Mouse (Mus musculus) frontal cortex, postnatal 36 days (tissue): ENCODE results near the gene Psmg4.

Source experiments
- DNase-seq, 2 experiments: peaks; one replicate each; pipeline ENCODE4 v3.0.0; 2022; ENCODE audit warnings: low spot score in 2 of 2

The Psmg4 gene

DNA sequence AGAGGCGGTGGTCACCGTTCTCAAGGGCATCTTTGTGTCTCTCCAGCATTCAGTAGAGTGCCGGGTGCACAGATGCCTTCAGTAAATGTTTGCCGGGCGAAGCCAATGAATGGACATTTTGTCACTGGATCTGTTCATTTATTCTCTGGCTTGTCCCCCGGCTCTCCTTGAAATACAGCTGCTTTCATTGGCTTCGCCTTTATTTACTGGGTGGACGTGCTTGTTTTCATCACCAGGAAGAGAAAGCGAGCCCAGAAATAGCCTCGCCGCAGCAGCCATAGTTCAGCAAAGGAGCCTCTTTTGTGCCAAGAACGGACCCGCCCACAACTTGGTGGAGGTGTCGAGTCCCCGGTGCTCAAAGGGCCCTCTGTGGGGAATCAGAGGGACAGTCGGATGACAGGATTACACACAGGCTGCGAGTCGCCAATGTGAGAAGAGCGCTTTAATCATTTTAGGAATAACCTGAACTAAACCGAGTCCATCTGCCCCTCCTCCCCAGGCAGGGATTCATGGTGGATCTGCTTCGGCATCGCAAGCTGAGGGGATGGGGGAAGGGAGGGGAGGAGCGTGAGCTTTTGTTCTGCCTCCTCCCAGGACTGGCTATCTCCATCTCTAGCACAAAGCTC is 13.9 kb upstream of the Psmg4 start:
- peak; percentile 73 to 77 for DNase-seq

DNA sequence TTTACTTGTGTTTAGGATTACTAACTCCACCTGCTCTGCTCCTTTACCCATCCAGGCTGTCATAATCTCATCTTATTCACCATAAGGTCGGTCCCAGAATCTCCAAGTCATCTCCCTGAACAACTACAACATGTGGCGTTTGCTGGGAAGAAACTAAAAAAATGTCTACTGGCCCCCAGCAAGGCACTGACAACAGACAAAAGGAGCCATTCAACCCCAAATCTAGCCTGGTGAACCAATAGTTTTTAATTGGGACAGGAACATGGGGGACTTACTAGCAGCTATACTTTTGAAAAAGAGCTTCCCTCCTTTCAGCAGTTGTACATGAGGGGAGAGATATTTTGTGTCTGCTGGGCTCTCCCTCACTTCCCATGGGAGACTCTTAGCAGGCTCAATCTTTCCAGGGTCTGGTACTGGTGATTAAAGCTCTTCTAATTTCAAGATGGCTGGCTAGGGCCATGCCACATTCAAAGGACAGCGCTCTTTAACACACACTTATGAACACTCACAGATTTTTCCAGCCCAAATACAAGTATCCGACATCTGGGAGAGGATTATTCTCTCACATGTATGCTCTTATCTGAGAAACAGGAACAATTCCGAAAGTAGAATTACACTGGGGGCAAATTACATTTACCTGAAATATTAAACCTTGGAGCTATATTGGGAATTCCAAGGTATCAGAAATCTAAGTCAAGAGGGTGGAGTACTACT is 13.1 kb upstream of the Psmg4 start:
- no peak for DNase-seq

DNA sequence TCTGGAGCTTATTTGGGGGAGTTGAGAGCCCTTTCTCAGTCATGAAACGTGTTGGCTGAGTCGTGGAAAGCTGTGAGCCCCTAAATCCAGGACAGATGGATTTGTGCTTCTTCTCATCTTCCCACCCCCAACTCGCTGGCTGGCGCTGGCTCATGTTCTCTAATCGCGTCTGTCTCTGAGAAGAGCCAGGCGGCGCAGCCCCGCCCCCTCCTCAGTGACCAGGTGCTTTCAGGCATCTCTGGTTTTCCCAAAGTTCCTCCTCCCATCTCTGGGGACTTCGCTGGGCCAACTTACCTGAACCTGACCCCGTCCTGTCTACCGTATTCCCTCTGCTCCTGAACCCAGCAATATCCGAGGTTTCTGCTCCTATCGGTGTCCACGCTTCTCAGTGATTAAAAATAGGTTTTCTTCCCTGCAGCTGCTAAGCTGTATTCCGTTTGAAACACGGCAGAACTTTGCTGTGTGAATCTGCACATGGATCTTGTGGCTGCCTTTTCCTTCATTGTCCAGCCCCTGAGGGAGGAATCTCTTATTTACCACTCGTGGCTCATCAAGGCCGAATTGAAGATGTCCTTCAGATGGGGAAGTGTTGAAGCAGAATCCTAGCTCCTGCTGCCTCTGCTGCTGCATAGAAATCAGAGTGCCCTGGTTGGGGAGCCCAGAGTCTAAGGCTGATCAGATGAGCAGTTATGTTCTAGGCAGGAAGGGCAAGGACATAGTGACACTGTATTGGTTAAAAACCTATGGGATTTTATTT is 12.3 kb upstream of the Psmg4 start:
- peak; percentile 58 to 63 for DNase-seq

- no peak for DNase-seq
Observed at GRCm38 (mm10) chr13:34151425-34151824, 11.3 kb upstream of the Psmg4 start.

GRCm38 (mm10) chr13:34152695-34153094 is 10.1 kb upstream of the Psmg4 start:
- DNase-seq = no peak

- DNase-seq = peak in 1 of 2 experiments; percentile 29
Observed at GRCm38 (mm10) chr13:34153254-34154011, 9.3 kb upstream of the Psmg4 start.

GRCm38 (mm10) chr13:34154217-34154930 is 8.4 kb upstream of the Psmg4 start:
- peak; percentile 67 to 86 for DNase-seq

DNA sequence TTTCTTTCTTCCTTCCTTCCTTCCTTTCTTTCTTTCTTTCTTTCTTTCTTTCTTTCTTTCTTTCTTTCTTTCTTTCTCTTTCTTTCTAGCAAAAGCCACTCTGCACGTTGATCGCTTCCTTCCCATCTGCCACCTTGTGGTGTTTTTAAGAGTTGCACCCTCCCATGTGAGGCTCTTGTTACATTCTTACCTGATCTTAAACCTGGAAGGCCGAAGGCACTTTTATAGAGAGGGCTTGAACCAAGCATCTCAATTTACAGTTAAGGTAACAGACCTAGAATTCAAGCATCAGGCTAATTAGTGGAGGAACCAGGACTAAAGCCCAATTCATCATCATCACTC is 7.9 kb upstream of the Psmg4 start:
- peak; percentile 61 to 78 for DNase-seq

DNA sequence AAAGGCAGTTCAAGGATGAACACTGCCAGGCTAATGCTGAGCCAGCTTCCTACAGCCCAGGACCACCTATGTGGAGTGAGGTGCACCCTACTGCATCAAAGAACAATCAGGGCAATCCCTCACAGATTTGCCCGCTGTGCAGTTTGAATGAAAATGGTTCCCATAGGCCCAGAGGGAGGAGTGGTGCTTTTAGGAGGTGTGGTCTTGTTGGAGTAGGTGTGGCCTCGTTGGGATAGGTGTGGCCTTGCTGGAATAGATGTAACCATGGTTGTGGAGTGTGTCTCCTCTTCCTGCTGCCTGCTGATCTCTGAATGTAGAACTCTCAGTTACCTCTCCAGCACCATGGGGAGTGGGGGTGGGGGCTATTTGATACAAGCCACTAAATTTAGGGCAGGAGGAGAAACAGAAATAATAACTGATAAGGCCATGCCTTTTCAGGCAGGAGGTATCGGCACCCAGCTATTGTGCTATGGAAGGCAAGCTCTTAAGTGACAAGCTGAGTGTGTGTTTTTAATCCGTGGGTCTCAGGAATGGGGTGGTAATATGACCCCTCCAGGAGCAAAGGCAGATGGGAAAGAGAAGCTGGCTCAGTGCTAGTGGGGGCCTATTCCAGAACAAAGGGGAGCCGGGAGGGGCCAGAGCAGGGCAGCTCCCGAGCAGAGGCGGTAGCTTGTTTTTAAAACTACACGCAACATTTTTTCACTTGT is 6.5 kb upstream of the Psmg4 start:
- DNase-seq = no peak

GRCm38 (mm10) chr13:34156840-34157185 is 6.0 kb upstream of the Psmg4 start:
- no peak for DNase-seq

GRCm38 (mm10) chr13:34157596-34158157 is 5.1 kb upstream of the Psmg4 start:
- no peak for DNase-seq

GRCm38 (mm10) chr13:34159926-34160325 is 2.8 kb upstream of the Psmg4 start:
- DNase-seq = no peak

DNA sequence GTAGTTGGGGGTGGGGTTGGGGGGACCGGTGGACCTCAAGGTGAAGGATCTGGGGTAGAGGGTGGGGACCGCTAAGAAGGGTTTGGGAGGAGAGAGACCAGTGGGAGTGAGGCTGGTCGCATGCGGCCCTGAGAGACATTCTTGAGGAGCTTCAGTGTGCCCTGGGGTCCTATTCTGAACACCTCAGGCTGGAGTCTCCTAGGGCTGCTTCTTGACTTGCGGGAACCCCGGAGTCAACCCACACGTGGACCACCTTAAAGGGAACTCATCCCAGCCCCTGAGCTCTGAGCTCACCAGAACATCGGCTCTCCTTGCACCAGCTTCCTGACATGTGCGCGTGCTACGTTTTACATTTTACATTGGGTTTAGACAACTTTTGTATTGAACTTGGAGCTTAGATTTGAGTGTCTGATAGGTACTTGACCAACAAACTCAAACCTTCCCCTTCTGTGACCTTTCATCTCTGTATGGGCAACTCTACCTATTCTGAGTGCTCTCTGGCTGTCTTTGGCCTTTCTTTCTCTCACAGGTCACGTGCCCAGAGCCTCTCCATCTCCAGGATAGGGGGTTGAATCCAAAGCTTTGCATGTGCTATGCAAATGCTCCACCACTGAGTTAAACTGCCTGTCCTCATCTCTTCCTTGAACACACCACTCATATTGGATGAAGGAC is 676 bp downstream of the Psmg4 start:
- no peak for DNase-seq

DNA sequence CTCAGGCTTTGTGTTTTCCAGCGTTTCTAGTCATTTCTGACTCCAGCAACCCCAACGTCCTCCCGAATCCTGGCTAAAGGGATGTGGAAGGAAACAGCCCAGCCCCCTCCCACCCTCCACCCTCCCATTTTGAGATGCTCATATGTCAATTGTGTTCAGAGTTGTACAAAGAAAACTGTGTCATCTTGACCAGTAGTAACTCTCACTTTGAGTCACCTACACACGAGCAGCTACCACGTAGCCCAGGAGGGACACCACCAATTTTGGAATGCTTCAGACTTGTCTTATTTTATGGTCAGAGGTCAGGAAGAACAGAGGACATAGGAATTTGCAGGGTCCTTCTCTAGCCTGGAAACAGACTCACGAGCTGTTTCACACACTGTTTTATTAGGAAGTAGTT is 11.3 kb downstream of the Psmg4 start:
- DNase-seq = no peak

GRCm38 (mm10) chr13:34181624-34182023 is 18.9 kb downstream of the Psmg4 start:
- no peak for DNase-seq

GRCm38 (mm10) chr13:34185371-34185770 is 22.6 kb downstream of the Psmg4 start:
- no peak for DNase-seq

DNA sequence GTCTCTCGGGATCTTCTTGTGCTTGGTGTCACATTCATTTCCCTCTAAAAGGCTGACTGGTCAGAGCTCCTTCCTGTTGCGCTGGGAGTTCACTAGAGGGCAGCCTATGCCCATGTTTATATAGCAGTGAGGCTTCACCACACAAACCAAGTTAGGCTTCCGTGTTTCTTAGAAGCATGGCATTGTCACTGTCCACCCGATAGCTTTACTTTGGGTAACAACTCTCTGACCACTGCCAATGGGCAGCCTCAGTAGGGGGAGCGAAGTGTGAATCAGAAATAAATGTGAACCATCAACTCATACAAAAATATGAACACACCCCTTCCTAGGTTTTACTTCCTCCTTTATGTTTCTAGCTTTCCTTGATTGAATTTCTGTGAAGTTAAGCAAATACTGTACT is 24.8 kb downstream of the Psmg4 start:
- peak; percentile 61 to 69 for DNase-seq

DNA sequence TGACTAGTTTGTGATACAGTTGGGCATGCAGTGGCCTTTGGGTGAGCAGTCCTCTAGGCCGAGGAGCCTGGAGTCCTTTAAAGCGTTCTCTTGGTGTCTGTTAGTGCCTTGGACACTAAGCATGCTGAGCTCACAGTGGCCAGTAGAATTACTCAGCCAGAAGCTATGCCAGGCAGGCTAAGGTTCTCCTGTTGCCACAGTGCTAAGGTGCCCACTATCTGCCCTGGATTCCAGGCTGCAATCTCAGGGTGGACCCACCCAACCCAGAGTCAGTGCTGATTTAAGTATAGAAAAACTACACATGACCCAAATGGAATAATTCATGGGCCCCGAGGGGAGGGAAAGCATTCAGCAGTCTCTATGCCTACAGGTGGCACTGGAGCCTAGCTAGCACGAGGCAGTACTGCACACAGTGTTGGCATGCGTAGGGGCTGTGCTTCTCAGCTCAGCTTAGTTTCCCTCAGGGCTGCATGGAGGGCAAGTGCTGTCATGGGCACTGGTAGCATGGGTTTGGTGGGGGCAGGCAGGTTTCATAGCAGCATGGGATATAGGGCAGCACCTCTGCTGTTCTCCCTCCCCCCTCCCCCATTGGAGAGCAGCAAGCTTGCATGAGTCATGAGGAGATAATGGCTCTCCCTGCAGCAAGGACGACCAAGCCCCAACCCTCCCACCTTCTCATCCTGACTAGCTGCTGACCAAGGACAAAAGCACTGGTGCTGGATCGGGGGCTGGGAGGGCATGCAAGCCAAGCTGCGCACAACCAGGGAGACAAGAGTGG is 29.8 kb downstream of the Psmg4 start:
- DNase-seq = peak in 1 of 2 experiments; percentile 45

DNA sequence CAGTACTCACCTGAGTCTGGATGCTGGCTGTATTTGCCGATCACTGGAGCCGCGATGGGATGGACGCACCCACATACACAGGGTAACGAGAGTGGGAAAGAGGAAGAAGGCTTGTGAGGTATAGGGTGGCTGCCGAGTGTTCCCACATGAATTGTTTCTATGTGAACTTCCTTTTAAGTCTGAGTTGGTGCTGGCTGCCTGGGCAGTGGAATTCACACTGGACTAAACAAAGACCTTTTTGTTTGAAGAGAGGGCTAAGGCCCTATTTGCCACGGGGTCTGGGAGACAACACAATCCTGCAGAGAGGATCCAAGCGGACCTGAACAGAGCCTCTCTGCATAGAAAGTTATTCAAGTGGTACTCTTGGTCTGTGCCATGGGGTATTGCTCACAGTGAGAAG is 30.6 kb downstream of the Psmg4 start:
- DNase-seq = no peak
